Mouse (Mus musculus) embryonic fibroblast, embryonic 13.5 days (primary cell): ENCODE results near the gene Olfr763.

Experiments used
- CTCF ChIP-seq: IDR thresholded peaks from 2 replicates; pipeline ENCODE4 v1.5.1; 2011; ENCODE audit warnings: mild to moderate bottlenecking, control low read depth, low read length, moderate library complexity, borderline replicate concordance; ENCODE audit not compliant: insufficient read depth
- POLR2A ChIP-seq: IDR thresholded peaks from 2 replicates; pipeline ENCODE4 v1.6.1; 2011; ENCODE audit warnings: low read depth, mild to moderate bottlenecking, control low read depth, low read length, moderate library complexity

DNA sequence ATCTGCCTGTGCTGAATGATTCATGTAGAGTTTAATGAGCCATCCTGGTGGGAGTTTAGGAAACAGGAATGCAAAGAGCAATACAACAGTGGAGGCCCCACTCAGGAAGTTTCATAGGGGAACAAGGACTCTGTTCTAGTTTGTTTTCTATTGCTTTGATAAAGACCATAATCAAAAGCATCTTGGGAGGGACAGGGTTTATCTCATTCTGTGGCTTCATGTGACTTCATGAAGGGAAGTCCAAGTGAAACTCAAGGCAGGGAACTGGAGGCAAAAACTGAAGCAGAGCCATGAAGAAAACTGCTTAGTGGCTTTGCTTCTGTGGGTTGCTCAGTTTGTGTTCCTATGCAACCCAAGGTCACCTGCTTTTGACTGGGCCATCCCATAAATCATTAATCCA lies 3.9 kb downstream of the Olfr763 start:
- no peak for TF ChIP-seq CTCF
- TF ChIP-seq POLR2A, result no peak
